Mouse (Mus musculus): ENCODE measurements around the gene Apbb2.

GRCm38 (mm10) chr5:66435158-66435557 lies 183.4 kb downstream of the Apbb2 start:
- TF ChIP-seq CTCF (IDR thresholded peaks at IDR 0.05; ENCODE audit: borderline replicate concordance, insufficient read depth, low read length) (no peak), POLR2A (IDR thresholded peaks at IDR 0.05; ENCODE audit: low read depth, low read length) (no peak)

Data from embryonic fibroblast, embryonic 13.5 days (primary cell).